Mouse (Mus musculus) lung, embryonic 16.5 days (tissue): ENCODE measurements at regions not wholly inside any gene's neighbourhood (a gene's known extent, or its start where the extent isn't known, plus 50 kb on each side); places are given as distances from the start of the nearest gene placed in this dataset.

ENCODE experiments used
- ATAC-seq: fragments of 200-750 bp; cut with Nextera tagmentation; 2 replicates; pipeline ENCODE4 v1.8.0; 2017; ENCODE audit warnings: low read depth, mild to moderate bottlenecking, moderate library complexity
- H3K27ac ChIP-seq: fragments of 300-500 bp; sonication (generic); 2 replicates; pipeline ENCODE4 v1.5.1; 2014; ENCODE audit warnings: mild to moderate bottlenecking, control low read depth, low read length
- H3K27me3 ChIP-seq: fragments of 300-500 bp; sonication (generic); 2 replicates; pipeline ENCODE4 v1.6.1; 2014; ENCODE audit warnings: low read depth, low read length, mixed read lengths; ENCODE audit not compliant: control insufficient read depth, insufficient read depth
- H3K36me3 ChIP-seq: fragments of 300-500 bp; sonication (generic); 2 replicates; pipeline ENCODE4 v1.6.1; 2014; ENCODE audit warnings: low read length; ENCODE audit not compliant: control insufficient read depth, insufficient read depth
- H3K4me1 ChIP-seq: fragments of 300-500 bp; sonication (generic); replicated peaks from 2 replicates; pipeline ENCODE4 v1.6.1; 2014; ENCODE audit warnings: low read length, mixed read lengths; ENCODE audit not compliant: control insufficient read depth, insufficient read depth
- H3K4me2 ChIP-seq: fragments of 300-500 bp; sonication (generic); 2 replicates; pipeline ENCODE4 v1.6.1; 2014; ENCODE audit warnings: low read depth, low read length, control low read depth
- H3K4me3 ChIP-seq: fragments of 300-500 bp; sonication (generic); 2 replicates; pipeline ENCODE4 v1.5.1; 2014; ENCODE audit warnings: mild to moderate bottlenecking, low read length, control low read depth
- H3K9ac ChIP-seq: fragments of 300-500 bp; sonication (generic); 2 replicates; pipeline ENCODE4 v1.6.1; 2014; ENCODE audit warnings: low read length, control low read depth
- H3K9me3 ChIP-seq: fragments of 300-500 bp; sonication (generic); 2 replicates; pipeline ENCODE4 v1.6.1; 2016; ENCODE audit warnings: low read length; ENCODE audit not compliant: control insufficient read depth
- WGBS: fragments of 180-500 bp; shearing (Covaris S2); extraction: QIAGEN DNeasy Blood & Tissue Kit; methylation state at CpG from one replicate; pipeline ENCODE4 v1.1.7; 2014; 5-methylcytosine and 5-hydroxymethylcytosine counted together

- H3K27ac ChIP-seq = no peak overlapping the region
- 48% methylated on average over 5 of the region's 5 CpGs for WGBS
- no peak overlapping the region for H3K9ac ChIP-seq
- no peak overlapping the region for H3K4me3 ChIP-seq
- H3K27me3 ChIP-seq = no peaks in the 10 kb centered on the region
- H3K4me1 ChIP-seq = no peaks in the 10 kb centered on the region
- no peaks in the 10 kb centered on the region for H3K36me3 ChIP-seq
- H3K9me3 ChIP-seq = no peaks in the 10 kb centered on the region
- no peak overlapping the region for H3K4me2 ChIP-seq
- no peak for ATAC-seq
Observed at GRCm38 (mm10) chr7:83289915-83290773, 294.6 kb upstream of the Tmc3 start.

GRCm38 (mm10) chr7:83307112-83307511, 277.6 kb upstream of the Tmc3 start:
- Histone ChIP-seq H3K4me1 (no peaks in the 10 kb centered on the region), H3K4me3 (no peak overlapping the region), H3K9ac (no peak overlapping the region), H3K27me3 (no peaks in the 10 kb centered on the region), H3K27ac (no peak overlapping the region), H3K36me3 (no peaks in the 10 kb centered on the region), H3K9me3 (no peaks in the 10 kb centered on the region), H3K4me2 (no peak overlapping the region)
- no peak for ATAC-seq
- 4% methylated on average over 1 of the region's 1 CpGs for WGBS

- H3K4me3 ChIP-seq = no peak overlapping the region
- 0 out of 2 replicates have a peak, but pooled peaks cover 4% of the 10 kb centered on the region for H3K4me1 ChIP-seq
- no peak overlapping the region for H3K9ac ChIP-seq
- H3K27me3 ChIP-seq = no peaks in the 10 kb centered on the region
- no peaks in the 10 kb centered on the region for H3K9me3 ChIP-seq
- no peak overlapping the region for H3K4me2 ChIP-seq
- no peak overlapping the region for H3K27ac ChIP-seq
- ATAC-seq = peak; percentile 73
- 36% methylated on average over 4 of the region's 4 CpGs for WGBS
- no peaks in the 10 kb centered on the region for H3K36me3 ChIP-seq
Observed at GRCm38 (mm10) chr7:83312172-83312571, 272.6 kb upstream of the Tmc3 start.

GRCm38 (mm10) chr7:83329809-83330412, 254.8 kb upstream of the Tmc3 start:
- no peak overlapping the region for H3K9ac ChIP-seq
- 80% methylated on average over 5 of the region's 5 CpGs for WGBS
- H3K36me3 ChIP-seq = no peaks in the 10 kb centered on the region
- H3K4me3 ChIP-seq = no peak overlapping the region
- no peak overlapping the region for H3K4me2 ChIP-seq
- ATAC-seq = no peak
- no peaks in the 10 kb centered on the region for H3K4me1 ChIP-seq
- no peak overlapping the region for H3K27ac ChIP-seq
- H3K27me3 ChIP-seq = no peaks in the 10 kb centered on the region
- no peaks in the 10 kb centered on the region for H3K9me3 ChIP-seq

GRCm38 (mm10) chr7:83347103-83347754, 237.5 kb upstream of the Tmc3 start:
- no peak overlapping the region for H3K27ac ChIP-seq
- no peaks in the 10 kb centered on the region for H3K36me3 ChIP-seq
- H3K9ac ChIP-seq = no peak overlapping the region
- no peaks in the 10 kb centered on the region for H3K9me3 ChIP-seq
- no peak overlapping the region for H3K4me3 ChIP-seq
- no peaks in the 10 kb centered on the region for H3K4me1 ChIP-seq
- no peak overlapping the region for H3K4me2 ChIP-seq
- 42% methylated on average over 5 of the region's 5 CpGs for WGBS
- ATAC-seq = no peak
- no peaks in the 10 kb centered on the region for H3K27me3 ChIP-seq

GRCm38 (mm10) chr7:83369191-83369590, 215.5 kb upstream of the Tmc3 start:
- 79% methylated on average over 3 of the region's 3 CpGs for WGBS
- ATAC-seq = no peak
- H3K9ac ChIP-seq = no peak overlapping the region

GRCm38 (mm10) chr7:83369605-83370004, 215.1 kb upstream of the Tmc3 start:
- no peaks in the 10 kb centered on the region for H3K36me3 ChIP-seq
- H3K4me3 ChIP-seq = no peak overlapping the region
- no peak for ATAC-seq
- no peak overlapping the region for H3K4me2 ChIP-seq
- no peak overlapping the region for H3K27ac ChIP-seq
- H3K9me3 ChIP-seq = no peaks in the 10 kb centered on the region
- no peaks in the 10 kb centered on the region for H3K4me1 ChIP-seq
- no peak overlapping the region for H3K9ac ChIP-seq
- 76% methylated on average over 6 of the region's 6 CpGs for WGBS
- H3K27me3 ChIP-seq = no peaks in the 10 kb centered on the region

More at GRCm38 (mm10) chr7:83369191-83369590, 215.5 kb upstream of the Tmc3 start:
- Histone ChIP-seq H3K27me3 (no peaks in the 10 kb centered on the region), H3K27ac (no peak overlapping the region), H3K9me3 (no peaks in the 10 kb centered on the region), H3K4me2 (no peak overlapping the region), H3K4me3 (no peak overlapping the region), H3K4me1 (no peaks in the 10 kb centered on the region), H3K36me3 (no peaks in the 10 kb centered on the region)

- H3K9ac ChIP-seq = no peak overlapping the region
- no peaks in the 10 kb centered on the region for H3K9me3 ChIP-seq
- no peaks in the 10 kb centered on the region for H3K27me3 ChIP-seq
- H3K4me2 ChIP-seq = no peak overlapping the region
- ATAC-seq = no peak
- H3K4me3 ChIP-seq = no peak overlapping the region
- no peak overlapping the region for H3K27ac ChIP-seq
- no peaks in the 10 kb centered on the region for H3K4me1 ChIP-seq
- 80% methylated on average over 1 of the region's 1 CpGs for WGBS
- H3K36me3 ChIP-seq = no peaks in the 10 kb centered on the region
Observed at GRCm38 (mm10) chr7:83376826-83377225, 207.9 kb upstream of the Tmc3 start.

GRCm38 (mm10) chr7:83381381-83382181, 203.1 kb upstream of the Tmc3 start:
- Histone ChIP-seq H3K4me2 (no peak overlapping the region), H3K9me3 (no peaks in the 10 kb centered on the region), H3K36me3 (no peaks in the 10 kb centered on the region), H3K27ac (no peak overlapping the region), H3K4me1 (peaks cover 4% of the 10 kb centered on the region), H3K4me3 (no peak overlapping the region), H3K9ac (no peak overlapping the region), H3K27me3 (no peaks in the 10 kb centered on the region)
- WGBS = 62% methylated on average over 7 of the region's 7 CpGs
- no peak for ATAC-seq
